Mouse (Mus musculus) retina, adult 2 months (tissue): ENCODE results near the gene Hspb3.

ENCODE experiments used
- DNase-seq: peaks from one replicate; pipeline ENCODE4 v3.0.0-alpha.2; 2012; ENCODE audit warnings: low read depth, low spot score

Gene Hspb3

DNA sequence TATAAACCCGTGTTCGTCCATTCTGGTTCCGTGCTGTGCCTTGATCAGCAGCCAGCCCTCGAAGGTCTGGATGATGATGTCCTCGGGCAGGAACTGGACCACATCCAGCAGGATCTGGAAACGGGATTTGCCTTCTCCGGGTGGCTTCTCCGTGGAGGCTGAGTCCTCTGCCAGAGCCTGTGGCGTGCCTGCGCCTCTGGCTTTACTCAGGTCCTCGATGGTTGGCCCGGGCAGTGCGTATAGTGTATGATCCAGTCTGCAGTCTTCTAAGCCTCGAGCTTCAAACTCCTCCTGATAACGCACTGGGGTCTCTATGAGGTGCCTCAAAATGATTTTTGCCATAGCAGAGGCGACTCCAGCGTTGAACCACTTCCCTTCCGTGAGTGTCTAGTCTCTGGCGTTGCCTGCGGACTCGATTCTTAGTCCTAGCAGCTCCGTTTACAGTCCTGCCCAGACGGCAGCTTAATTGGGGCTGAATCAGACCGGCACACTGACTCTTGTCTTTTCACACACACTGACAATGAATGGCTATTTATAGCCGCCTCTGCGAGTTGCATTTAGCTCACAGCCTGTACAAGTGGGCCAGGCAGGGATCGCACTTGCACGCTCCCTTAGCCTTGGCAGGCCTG, at the start of gene Hspb3:
TSS of gene Hspb3 (minus strand) at position 526 of the 629 bp plus-strand sequence.
- no peak for DNase-seq

- DNase-seq: no peak
Measured at GRCm38 (mm10) chr13:113713186-113713585, 49.7 kb upstream of the Hspb3 start.

GRCm38 (mm10) chr13:113706183-113706582, 42.7 kb upstream of the Hspb3 start:
- no peak for DNase-seq

GRCm38 (mm10) chr13:113701185-113701584, 37.7 kb upstream of the Hspb3 start:
- DNase-seq: no peak

- DNase-seq: no peak
Measured at GRCm38 (mm10) chr13:113699928-113700327, 36.5 kb upstream of the Hspb3 start.

GRCm38 (mm10) chr13:113699415-113699873, 36.0 kb upstream of the Hspb3 start:
- DNase-seq: no peak

GRCm38 (mm10) chr13:113696838-113697321, 33.4 kb upstream of the Hspb3 start:
- no peak for DNase-seq

- DNase-seq: peak; percentile 25
Measured at GRCm38 (mm10) chr13:113693383-113693782, 29.9 kb upstream of the Hspb3 start.

- no peak for DNase-seq
Measured at GRCm38 (mm10) chr13:113691644-113692043, 28.2 kb upstream of the Hspb3 start.

DNA sequence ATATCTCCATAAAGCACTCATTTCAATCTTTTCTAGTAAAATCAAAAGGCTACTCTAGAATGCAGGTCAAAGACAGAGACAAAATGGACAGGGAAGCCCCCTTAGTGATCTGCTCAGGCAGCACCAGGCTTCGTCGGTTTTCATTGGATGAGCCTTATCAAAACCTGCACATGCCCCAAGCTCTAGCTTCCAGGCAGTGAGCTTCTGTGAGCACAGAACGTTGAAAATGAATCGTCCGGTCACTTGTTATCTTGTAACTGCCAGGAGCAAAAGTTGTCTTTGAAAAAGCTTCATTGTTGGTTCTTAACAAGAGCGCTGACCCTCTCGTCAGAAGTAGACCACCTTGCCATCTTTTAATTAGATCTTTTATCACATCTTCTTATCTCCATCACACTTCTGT, 26.4 kb upstream of the Hspb3 start:
- DNase-seq: no peak

DNA sequence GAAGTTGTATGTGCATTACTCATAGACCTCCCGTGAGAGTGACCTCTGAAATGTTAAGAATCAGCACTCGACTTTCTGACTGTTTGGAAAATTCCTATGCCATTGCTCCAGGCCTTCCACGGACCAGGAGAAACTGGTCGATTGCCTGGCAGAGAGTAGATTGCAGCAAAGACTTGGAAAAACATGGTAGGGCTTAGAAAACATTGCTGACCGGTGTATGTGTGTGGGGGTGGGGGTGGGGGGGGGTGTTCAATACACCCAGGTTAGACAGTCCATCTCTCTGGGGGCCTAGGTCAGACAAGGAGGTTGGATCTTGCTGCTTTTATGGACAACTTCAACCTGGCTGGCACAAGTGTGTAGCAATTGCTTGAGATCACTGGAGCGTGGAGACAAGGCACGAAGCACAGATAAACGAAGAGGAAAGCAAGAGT, 23.2 kb upstream of the Hspb3 start:
- DNase-seq: no peak

DNA sequence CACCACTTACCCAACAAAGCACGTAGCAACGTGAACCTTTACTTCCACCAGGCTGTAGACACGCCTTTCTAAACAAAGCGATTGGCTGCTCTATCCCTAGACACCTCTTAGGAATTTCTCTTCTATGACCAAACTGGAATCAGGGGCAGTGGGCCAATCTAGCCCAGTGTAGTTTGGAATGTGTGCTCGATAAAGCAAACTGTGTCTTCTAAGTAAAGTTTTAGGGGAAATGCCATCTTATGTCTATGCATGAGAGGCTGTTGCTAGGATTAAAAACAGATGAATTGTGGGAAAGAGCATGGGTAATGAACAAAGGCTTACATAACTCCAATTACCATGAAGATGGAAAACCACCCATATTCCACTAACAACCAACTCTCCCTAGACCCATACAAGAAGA, 19.3 kb upstream of the Hspb3 start:
- DNase-seq: no peak

DNA sequence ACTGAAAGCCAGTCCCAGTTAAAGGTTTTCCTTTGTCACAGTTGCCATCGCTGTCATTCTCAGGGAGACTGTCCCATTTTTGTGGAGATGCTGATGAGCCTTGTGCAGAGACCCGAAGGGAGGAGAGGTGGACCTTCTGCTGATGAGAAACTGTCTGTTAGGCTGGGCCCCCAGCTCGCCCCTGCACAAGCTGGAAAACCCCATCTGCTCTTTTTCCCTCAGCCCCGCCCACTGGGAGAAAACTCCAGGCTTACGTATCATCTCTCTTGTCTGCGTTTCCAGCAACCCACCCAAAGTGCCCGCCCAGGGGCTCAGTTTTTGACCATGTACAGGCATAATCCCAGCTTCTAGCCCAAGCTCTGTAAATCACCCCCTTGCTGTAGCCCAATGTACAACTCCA, 17.2 kb upstream of the Hspb3 start:
- DNase-seq: no peak

DNA sequence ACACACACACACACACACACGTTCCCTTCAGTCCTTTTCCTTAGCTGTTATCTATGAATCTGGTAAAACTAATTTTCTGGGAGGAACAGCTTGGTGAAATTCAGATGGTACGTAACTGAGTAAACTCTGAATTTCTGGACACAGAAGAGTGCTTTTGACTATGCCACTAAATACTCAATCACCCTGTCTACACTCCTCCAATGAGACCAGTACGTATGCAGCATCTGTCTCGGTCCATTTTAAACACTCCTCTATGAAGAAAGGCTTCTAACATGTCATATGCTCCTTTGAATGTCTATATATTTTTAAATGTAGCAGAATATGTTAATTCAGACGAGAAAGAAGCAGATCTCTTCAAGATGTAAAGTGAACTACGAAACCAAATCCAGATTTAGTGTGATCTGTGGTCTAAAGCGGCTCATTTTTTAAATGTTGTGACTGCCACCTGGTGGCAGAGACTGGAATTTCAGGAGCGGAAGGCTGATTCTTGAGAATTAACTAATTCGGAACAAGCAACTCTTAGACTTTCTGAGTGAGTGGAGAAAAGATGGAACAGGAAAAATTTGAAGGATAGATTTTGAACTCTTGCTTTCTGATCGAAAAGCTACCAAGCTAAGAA, 6.1 kb upstream of the Hspb3 start:
- peak; percentile 50 for DNase-seq

DNA sequence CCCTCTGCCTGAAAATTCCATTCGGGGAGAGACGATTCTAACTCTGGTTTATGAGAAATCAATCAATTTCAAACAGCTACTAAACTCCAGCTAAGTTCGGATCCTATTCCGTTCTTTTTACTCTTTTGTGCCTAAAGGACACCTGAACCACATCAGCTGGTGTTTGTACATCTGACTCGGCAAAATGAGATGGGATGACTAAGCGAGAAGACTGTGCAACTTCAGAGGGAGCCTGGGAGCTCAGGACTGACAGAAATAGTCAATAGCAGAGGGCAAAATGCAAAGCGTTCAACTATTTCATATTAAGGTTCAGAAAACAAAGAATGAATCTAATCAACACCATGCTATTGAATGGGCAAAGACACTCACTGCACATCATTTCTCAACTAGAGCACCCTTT, 407 bp upstream of the Hspb3 start:
- no peak for DNase-seq

GRCm38 (mm10) chr13:113661826-113662271, 1.6 kb downstream of the Hspb3 start:
- no peak for DNase-seq

DNA sequence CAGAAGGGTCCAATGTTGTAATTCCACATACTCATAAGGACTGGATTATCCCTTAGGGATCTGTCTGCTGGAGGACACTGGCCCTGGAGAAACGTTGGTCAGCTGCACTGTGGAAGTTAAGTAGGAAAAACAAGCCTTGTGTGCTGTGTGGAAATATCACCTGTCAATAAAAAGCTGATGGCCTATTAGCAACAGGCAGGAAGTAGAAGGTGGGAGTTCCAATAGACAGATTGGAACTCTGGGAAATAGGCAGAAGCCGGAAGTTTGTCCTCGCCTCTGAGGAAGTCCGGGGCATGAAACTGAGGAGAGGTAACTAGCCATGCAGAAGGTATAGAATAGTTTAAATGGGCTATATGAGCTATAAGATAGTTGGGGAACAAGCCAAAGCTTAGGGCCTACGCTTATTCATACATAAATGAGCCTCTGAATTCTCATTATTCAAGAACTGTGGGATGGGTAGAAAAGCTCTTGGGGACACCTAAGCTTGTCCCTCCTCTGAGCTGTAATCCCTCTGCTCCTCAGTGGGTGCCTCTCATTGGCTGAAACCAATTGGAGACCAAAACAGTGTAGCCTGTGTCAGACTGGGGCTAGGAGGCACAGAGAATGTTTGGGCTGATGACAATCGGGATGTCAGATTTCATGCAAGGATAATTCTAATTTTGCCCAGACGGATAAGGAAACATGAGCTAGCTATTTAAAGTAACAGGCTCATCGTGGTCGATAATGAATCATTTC, 2.7 kb downstream of the Hspb3 start:
- DNase-seq: no peak

DNA sequence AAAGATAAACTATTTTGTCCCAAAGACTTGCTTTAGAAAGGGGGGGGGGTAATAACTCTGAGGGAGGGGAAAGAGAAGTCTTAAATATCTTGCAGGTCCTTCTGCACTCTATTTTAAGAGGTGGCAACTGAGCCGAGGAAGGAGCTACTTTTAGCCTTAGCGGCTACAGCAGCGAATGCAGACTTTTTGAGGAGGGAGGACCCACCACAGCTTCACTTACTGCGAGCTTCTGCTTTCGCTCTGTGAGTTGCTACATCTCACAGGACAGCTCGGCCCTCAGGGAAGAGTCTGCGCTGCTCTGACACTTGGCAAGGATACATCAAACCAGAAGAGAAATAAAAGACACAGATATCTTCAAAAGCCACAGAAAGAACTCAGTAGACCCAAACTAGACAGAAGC, 6.3 kb downstream of the Hspb3 start:
- DNase-seq: no peak

- no peak for DNase-seq
Measured at GRCm38 (mm10) chr13:113656639-113657038, 6.8 kb downstream of the Hspb3 start.

- DNase-seq: no peak
Measured at GRCm38 (mm10) chr13:113655511-113655910, 8.0 kb downstream of the Hspb3 start.

- DNase-seq: no peak
Measured at GRCm38 (mm10) chr13:113640944-113641597, 22.4 kb downstream of the Hspb3 start.

DNA sequence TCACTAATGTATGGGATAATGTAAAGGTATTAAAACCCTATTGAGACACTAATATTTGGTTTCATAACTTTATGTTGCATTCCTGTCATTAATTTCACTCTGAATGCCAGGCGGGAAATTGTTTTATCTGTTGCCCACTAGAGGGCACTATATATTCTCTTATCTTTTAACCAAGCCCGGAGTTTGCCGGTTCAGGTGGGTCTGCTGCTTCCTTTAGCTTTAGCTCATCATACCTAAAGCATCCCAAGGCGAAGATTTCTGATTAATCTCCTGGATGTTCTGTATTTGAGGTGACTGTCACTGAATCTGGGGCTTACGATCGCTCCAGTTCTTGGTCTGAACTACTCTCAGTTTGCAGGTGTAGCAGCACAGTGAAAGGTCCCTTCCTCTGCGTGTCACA, 24.6 kb downstream of the Hspb3 start:
- DNase-seq: no peak
